Mouse (Mus musculus): ENCODE measurements around the gene Rpl11. TPM values are rescaled to one million over a fixed set of nuclear protein-coding genes. Genes with fewer than 3 reads are reported as not detected.

The Rpl11 gene
- polyA plus RNA-seq, 1 experiment from 2014 or later = 483 TPM

- Histone ChIP-seq H3K36me3 (no peaks in the 10 kb centered on the region), H3K27me3 (no peaks in the 10 kb centered on the region), H3K4me1 (peaks cover 21% of the 10 kb centered on the region), H3K9me3 (replicated peaks) (peaks cover 2% of the 10 kb centered on the region; the same call in 1 of the 2 replicates), H3K4me2 (no peak overlapping the region), H3K4me3 (replicated peaks) (no peak overlapping the region), H3K27ac (peak overlapping the region; percentile 73), H3K9ac (no peak overlapping the region)
- no peak for ATAC-seq (replicated peaks; ENCODE audit: low FRiP score)
- WGBS = 52% methylated on average over 16 of the region's 16 CpGs
Measured at GRCm38 (mm10) chr4:136088971-136089747, 35.9 kb upstream of the Rpl11 start.

DNA sequence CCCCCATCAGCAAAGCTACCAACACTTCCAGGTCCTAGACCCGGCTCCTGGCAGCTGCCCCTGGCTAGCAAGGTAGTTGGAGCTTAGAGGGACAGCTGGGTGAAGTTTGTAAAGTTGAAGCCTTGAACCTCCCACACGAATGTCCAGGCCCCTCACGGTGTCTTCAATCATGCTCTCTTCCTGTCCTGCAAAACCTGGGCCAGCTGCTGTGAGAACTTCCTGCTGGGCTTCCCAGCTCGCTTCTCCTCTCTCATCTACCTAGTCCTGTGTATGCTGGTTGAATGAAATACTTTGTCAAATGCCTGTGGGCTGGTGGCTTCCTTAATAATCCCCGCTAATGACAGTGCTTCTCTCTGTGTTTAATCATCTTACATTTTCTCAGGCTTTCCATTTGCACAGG lies 35.1 kb upstream of the Rpl11 start:
- H3K9ac ChIP-seq = no peak overlapping the region
- H3K27me3 ChIP-seq = no peaks in the 10 kb centered on the region
- H3K4me1 ChIP-seq = peaks cover 25% of the 10 kb centered on the region
- no peak overlapping the region for H3K4me3 ChIP-seq (replicated peaks)
- no peak overlapping the region for H3K4me2 ChIP-seq
- peaks cover 2% of the 10 kb centered on the region; the same call in 1 of the 2 replicates for H3K9me3 ChIP-seq (replicated peaks)
- 0 out of 2 replicates have a peak overlapping the region, but pooled peaks have one; percentile 43 for H3K27ac ChIP-seq
- no peak for ATAC-seq (replicated peaks; ENCODE audit: low FRiP score)
- WGBS = 65% methylated on average over 5 of the region's 5 CpGs
- H3K36me3 ChIP-seq = no peaks in the 10 kb centered on the region

GRCm38 (mm10) chr4:136087261-136087660 lies 34.0 kb upstream of the Rpl11 start:
- Histone ChIP-seq H3K4me2 (no peak overlapping the region), H3K36me3 (no peaks in the 10 kb centered on the region), H3K9ac (no peak overlapping the region), H3K27me3 (peaks cover 1% of the 10 kb centered on the region), H3K9me3 (replicated peaks) (no peaks in the 10 kb centered on the region; the same call in 1 of the 2 replicates), H3K27ac (no peak overlapping the region), H3K4me3 (replicated peaks) (no peak overlapping the region), H3K4me1 (peaks cover 30% of the 10 kb centered on the region)
- no peak for ATAC-seq (replicated peaks; ENCODE audit: low FRiP score)
- 72% methylated on average over 5 of the region's 5 CpGs for WGBS

- 94% methylated on average over 11 of the region's 11 CpGs for WGBS
- Histone ChIP-seq H3K27ac (no peak overlapping the region), H3K9ac (no peak overlapping the region), H3K4me3 (replicated peaks) (no peak overlapping the region), H3K4me2 (no peak overlapping the region), H3K36me3 (no peaks in the 10 kb centered on the region), H3K4me1 (peaks cover 36% of the 10 kb centered on the region), H3K27me3 (peaks cover 25% of the 10 kb centered on the region), H3K9me3 (replicated peaks) (no peaks in the 10 kb centered on the region)
- no peak for ATAC-seq (replicated peaks; ENCODE audit: low FRiP score)
Measured at GRCm38 (mm10) chr4:136084840-136085239, 31.6 kb upstream of the Rpl11 start.

DNA sequence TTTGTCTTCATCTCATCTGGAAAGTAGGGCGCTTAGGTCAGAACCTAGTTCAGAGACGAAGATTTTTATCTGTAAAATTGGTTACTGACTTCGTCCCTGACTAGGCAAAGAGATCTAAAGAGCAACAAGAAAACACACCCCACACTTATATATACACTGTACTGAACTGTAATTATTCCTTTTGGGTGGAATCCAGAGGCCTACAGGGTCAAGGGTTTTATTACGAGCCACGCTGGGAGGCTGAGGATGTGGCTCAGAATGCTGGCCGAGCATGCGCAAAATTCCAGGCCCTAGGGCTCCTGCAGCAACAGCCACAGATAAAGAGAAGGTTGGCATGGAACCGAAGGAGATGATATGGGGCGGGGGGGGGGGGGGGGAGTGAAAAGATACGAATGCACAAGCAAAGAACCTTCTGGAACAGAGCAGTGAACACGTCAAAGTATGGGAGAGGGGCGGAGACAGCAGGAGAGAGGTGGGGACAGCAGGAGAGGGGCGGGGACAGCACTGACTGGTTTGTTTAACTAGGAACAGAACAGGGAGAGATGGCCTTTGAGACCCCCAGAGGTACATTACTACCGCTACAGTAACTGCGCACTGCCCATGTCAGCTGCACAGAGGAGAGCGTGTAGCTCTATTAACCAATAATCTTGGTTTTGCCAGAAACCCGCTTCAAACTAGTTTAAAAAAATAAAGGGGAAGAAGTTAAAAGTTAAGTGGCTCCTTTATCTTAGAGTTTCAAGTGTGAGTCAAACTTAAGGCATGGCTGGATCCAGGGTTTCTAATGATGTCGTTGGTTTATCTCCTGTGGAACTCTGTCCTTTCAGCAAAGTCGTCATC lies 30.3 kb upstream of the Rpl11 start:
- Histone ChIP-seq H3K27ac (peak overlapping the region; percentile 13; the same call in 1 of the 2 replicates), H3K9me3 (replicated peaks) (no peaks in the 10 kb centered on the region), H3K27me3 (peaks cover 28% of the 10 kb centered on the region), H3K4me2 (no peak overlapping the region), H3K4me1 (peaks cover 24% of the 10 kb centered on the region), H3K9ac (no peak overlapping the region), H3K4me3 (replicated peaks) (no peak overlapping the region), H3K36me3 (no peaks in the 10 kb centered on the region)
- WGBS = 59% methylated on average over 19 of the region's 19 CpGs
- no peak for ATAC-seq (replicated peaks; ENCODE audit: low FRiP score)

DNA sequence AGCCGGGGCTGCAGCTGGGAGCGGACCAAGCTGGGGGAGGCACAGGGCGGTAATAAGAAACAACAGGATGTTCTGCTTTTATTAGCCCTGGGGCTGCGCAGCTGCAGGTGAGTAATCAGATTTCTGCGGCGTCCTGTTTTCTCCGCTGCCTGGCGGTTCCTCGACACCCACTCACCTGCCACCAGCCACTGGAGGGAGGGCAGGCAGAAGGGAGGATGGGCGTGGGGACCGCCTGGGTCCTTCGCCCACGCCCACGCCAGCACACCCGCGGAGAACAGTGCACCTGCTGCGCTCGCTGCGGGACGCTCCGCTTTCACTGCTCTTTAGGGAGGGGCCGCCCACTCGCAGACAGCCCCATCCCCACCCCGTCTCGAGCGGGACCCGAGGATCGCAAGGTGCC lies 28.5 kb upstream of the Rpl11 start:
- Histone ChIP-seq H3K9ac (0 out of 2 replicates have a peak overlapping the region, but pooled peaks have one; percentile 5), H3K27me3 (peaks cover 28% of the 10 kb centered on the region), H3K4me3 (replicated peaks) (peak overlapping the region; percentile 35), H3K27ac (no peak overlapping the region), H3K36me3 (no peaks in the 10 kb centered on the region), H3K4me2 (peak overlapping the region; percentile 68), H3K4me1 (peaks cover 27% of the 10 kb centered on the region), H3K9me3 (replicated peaks) (no peaks in the 10 kb centered on the region)
- 0 out of 2 replicates have a peak, but pooled peaks have one; percentile 50 for ATAC-seq (replicated peaks; ENCODE audit: low FRiP score)
- 2% methylated on average over 28 of the region's 28 CpGs for WGBS

DNA sequence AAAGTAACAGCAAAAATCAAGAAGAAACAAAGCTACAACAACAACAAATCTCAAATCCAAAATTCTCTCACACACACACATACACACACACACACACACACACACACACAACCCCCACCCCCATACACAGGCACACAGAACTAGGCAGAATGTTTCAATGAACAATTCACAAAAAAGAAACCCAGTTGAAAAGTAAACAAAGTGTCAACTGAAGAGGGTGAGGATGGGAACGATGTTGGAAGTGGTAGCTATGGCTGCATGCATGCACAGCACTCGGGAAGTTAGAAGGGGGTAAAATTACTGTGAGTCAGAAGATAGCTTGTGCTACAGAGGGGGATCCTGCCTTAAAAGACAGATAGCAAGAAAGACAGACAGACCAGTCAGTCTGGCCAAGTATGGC lies 25.4 kb upstream of the Rpl11 start:
- WGBS = 63% methylated on average over 2 of the region's 2 CpGs
- H3K4me2 ChIP-seq = no peak overlapping the region
- H3K4me1 ChIP-seq = peaks cover 26% of the 10 kb centered on the region
- no peak overlapping the region for H3K27ac ChIP-seq
- no peaks in the 10 kb centered on the region for H3K9me3 ChIP-seq (replicated peaks)
- no peaks in the 10 kb centered on the region for H3K36me3 ChIP-seq
- H3K4me3 ChIP-seq (replicated peaks) = no peak overlapping the region
- peaks cover 28% of the 10 kb centered on the region for H3K27me3 ChIP-seq
- no peak for ATAC-seq (replicated peaks; ENCODE audit: low FRiP score)
- no peak overlapping the region for H3K9ac ChIP-seq

DNA sequence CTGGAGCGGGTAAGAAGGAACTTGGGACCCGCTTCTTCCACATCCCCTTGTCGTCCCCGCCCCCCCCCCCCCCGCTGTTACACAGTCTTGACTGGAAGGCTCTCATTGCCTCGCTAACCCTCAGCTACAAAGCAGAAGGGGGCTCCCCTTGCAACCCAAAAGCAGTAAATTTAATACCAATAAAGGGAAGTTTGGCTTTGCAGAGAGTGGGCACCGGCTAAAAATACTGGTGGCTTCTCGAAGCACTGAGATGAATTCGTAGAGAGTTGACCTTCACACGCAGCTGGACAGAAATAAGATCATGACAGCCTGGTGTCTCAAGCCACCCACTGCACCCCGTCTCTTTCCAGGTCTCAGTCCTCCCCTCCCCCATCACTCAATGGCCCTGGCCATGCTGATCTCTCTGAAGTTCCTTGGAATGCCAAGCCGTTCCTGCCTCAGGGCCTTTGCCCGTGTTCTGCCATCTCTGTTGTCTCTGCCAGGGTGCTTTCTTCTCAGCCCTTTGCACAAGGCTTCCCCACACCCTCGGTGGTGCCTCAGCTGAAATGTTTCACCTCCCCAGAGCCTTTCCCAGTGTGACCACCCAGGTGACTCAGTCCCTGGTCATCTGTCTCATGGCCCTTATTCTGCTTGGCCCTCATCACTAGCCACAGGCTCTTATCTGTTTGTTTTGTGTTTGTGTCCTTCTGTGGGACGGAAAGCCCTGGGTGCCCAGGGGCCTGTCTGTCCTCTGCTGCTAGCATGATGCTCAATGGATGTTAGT lies 23.7 kb upstream of the Rpl11 start:
- Histone ChIP-seq H3K27me3 (peaks cover 24% of the 10 kb centered on the region), H3K9me3 (replicated peaks) (no peaks in the 10 kb centered on the region), H3K4me2 (no peak overlapping the region), H3K4me1 (peaks cover 17% of the 10 kb centered on the region), H3K9ac (no peak overlapping the region), H3K27ac (no peak overlapping the region), H3K4me3 (replicated peaks) (no peak overlapping the region), H3K36me3 (no peaks in the 10 kb centered on the region)
- ATAC-seq (replicated peaks; ENCODE audit: low FRiP score) = no peak
- 63% methylated on average over 15 of the region's 15 CpGs for WGBS

- H3K4me2 ChIP-seq = peak overlapping the region; percentile 52
- peak overlapping the region; percentile 48 for H3K27ac ChIP-seq
- H3K27me3 ChIP-seq = no peaks in the 10 kb centered on the region
- peaks cover 21% of the 10 kb centered on the region for H3K4me1 ChIP-seq
- no peaks in the 10 kb centered on the region for H3K36me3 ChIP-seq
- WGBS = 5% methylated on average over 15 of the region's 15 CpGs
- ATAC-seq (replicated peaks; ENCODE audit: low FRiP score) = peak; percentile 70
- H3K4me3 ChIP-seq (replicated peaks) = peak overlapping the region; percentile 13; the same call in 1 of the 2 replicates
- H3K9me3 ChIP-seq (replicated peaks) = no peaks in the 10 kb centered on the region
- H3K9ac ChIP-seq = peak overlapping the region; percentile 25; the same call in 1 of the 2 replicates
Measured at GRCm38 (mm10) chr4:136071178-136071714, 18.0 kb upstream of the Rpl11 start.

- Histone ChIP-seq H3K4me2 (peak overlapping the region; percentile 52), H3K36me3 (no peaks in the 10 kb centered on the region), H3K9ac (0 out of 2 replicates have a peak overlapping the region, but pooled peaks have one; percentile 25), H3K27me3 (no peaks in the 10 kb centered on the region), H3K4me3 (replicated peaks) (no peak overlapping the region), H3K27ac (peak overlapping the region; percentile 48), H3K9me3 (replicated peaks) (no peaks in the 10 kb centered on the region), H3K4me1 (peaks cover 21% of the 10 kb centered on the region)
- 62% methylated on average over 6 of the region's 6 CpGs for WGBS
- ATAC-seq (replicated peaks; ENCODE audit: low FRiP score) = peak; percentile 10; the same call in 1 of the 2 replicates
Measured at GRCm38 (mm10) chr4:136070592-136070991, 17.4 kb upstream of the Rpl11 start.

- no peak overlapping the region for H3K4me3 ChIP-seq (replicated peaks)
- no peaks in the 10 kb centered on the region for H3K9me3 ChIP-seq (replicated peaks)
- no peaks in the 10 kb centered on the region for H3K36me3 ChIP-seq
- H3K4me2 ChIP-seq = peak overlapping the region; percentile 21; the same call in 1 of the 2 replicates
- ATAC-seq (replicated peaks; ENCODE audit: low FRiP score) = peak; percentile 61
- H3K27me3 ChIP-seq = no peaks in the 10 kb centered on the region
- H3K4me1 ChIP-seq = peaks cover 21% of the 10 kb centered on the region
- peak overlapping the region; percentile 34 for H3K9ac ChIP-seq
- 2% methylated on average over 18 of the region's 18 CpGs for WGBS
- peak overlapping the region; percentile 82 for H3K27ac ChIP-seq
Measured at GRCm38 (mm10) chr4:136069954-136070353, 16.7 kb upstream of the Rpl11 start.
